Mouse (Mus musculus): ENCODE data around the gene Ifna7. TPM values are rescaled to one million over a fixed set of nuclear protein-coding genes. Genes with fewer than 3 reads are reported as not detected.

The Ifna7 gene
- not detected in 2 replicates for polyA plus RNA-seq (2012)

GRCm38 (mm10) chr4:88815928-88816327, at the start of gene Ifna7:
Ifna7 (plus strand) TSS chr4:88816228.

GRCm38 (mm10) chr4:88773534-88773933, 42.5 kb upstream of the Ifna7 start, which contains the start of gene Gm13290:
Gm13290 (plus strand) TSS chr4:88773834.

GRCm38 (mm10) chr4:88776622-88777021, 39.4 kb upstream of the Ifna7 start, which contains the start of gene Gm13289:
Gm13289 (plus strand) TSS chr4:88776922.

GRCm38 (mm10) chr4:88779550-88779949, 36.5 kb upstream of the Ifna7 start, which contains the start of gene Gm13272:
Gm13272 (plus strand) TSS chr4:88779850.

GRCm38 (mm10) chr4:88781831-88782230, 34.2 kb upstream of the Ifna7 start, which contains the start of gene Ifnz:
Ifnz (plus strand) TSS chr4:88782131.

GRCm38 (mm10) chr4:88785409-88785808, 30.6 kb upstream of the Ifna7 start, which contains the start of gene Gm13276:
Gm13276 (plus strand) TSS chr4:88785709.

GRCm38 (mm10) chr4:88788402-88788801, 27.6 kb upstream of the Ifna7 start, which contains the start of gene Gm13277:
Gm13277 (plus strand) TSS chr4:88788632.

GRCm38 (mm10) chr4:88791250-88791649, 24.8 kb upstream of the Ifna7 start, which contains the start of gene Gm13278:
Gm13278 (plus strand) TSS chr4:88791550.

GRCm38 (mm10) chr4:88793936-88794675, 21.9 kb upstream of the Ifna7 start, which contains the start of gene Gm13275:
Gm13275 (plus strand) TSS chr4:88794487.

GRCm38 (mm10) chr4:88797097-88797496, 18.9 kb upstream of the Ifna7 start, which contains the start of gene Gm13279:
Gm13279 (plus strand) TSS chr4:88797397.

GRCm38 (mm10) chr4:88799365-88799764, 16.7 kb upstream of the Ifna7 start, which contains the start of gene Gm13285:
Gm13285 (plus strand) TSS chr4:88799665.

GRCm38 (mm10) chr4:88802954-88803353, 13.1 kb upstream of the Ifna7 start, which contains the start of gene Gm13287:
Gm13287 (plus strand) TSS chr4:88803254.

GRCm38 (mm10) chr4:88805231-88805630, 10.8 kb upstream of the Ifna7 start, which contains the start of gene Gm13288:
Gm13288 (plus strand) TSS chr4:88805531.

GRCm38 (mm10) chr4:88819659-88820058, 3.6 kb downstream of the Ifna7 start, which contains the start of gene Ifna11:
Ifna11 (plus strand) TSS chr4:88819959.

GRCm38 (mm10) chr4:88827116-88827515, 11.1 kb downstream of the Ifna7 start, which contains the start of gene Ifna6:
Ifna6 (plus strand) TSS chr4:88827416.

GRCm38 (mm10) chr4:88835225-88835624, 19.2 kb downstream of the Ifna7 start, which contains the start of gene Ifna5:
Ifna5 (plus strand) TSS chr4:88835525.

GRCm38 (mm10) chr4:88841438-88841911, 25.4 kb downstream of the Ifna7 start, which contains the start of gene Ifna4:
Ifna4 (plus strand) TSS chr4:88841861.

GRCm38 (mm10) chr4:88849698-88850097, 33.7 kb downstream of the Ifna7 start, which contains the start of gene Ifna1:
Ifna1 (plus strand) TSS chr4:88850087.

Other genes starting within 250 kb of the Ifna7 start
- gene Ifna14, start 244.4 kb upstream of the Ifna7 start, polyA plus RNA-seq (2012), result not detected in 2 replicates
- gene Ifna9, start 223.8 kb upstream of the Ifna7 start, polyA plus RNA-seq (2012), result not detected in 2 replicates
- gene Ifna12, start 212.9 kb upstream of the Ifna7 start, polyA plus RNA-seq (2012), result not detected in 2 replicates
- gene C87499, start 181.8 kb upstream of the Ifna7 start, polyA plus RNA-seq (2012), result not detected in 2 replicates
- gene Ifna13, start 171.8 kb upstream of the Ifna7 start, polyA plus RNA-seq (2012), result not detected in 2 replicates
- gene Ifna16, start 139.3 kb upstream of the Ifna7 start, polyA plus RNA-seq (2012), result not detected in 2 replicates
- gene Ifna2, start 132.3 kb upstream of the Ifna7 start, polyA plus RNA-seq (2012), result not detected in 2 replicates
- not detected in 2 replicates for gene Ifnab, start 124.9 kb upstream of the Ifna7 start, polyA plus RNA-seq (2012)
- 1.2 and 1.3 TPM in 2 replicates for gene Gm26566, start 94.4 kb upstream of the Ifna7 start, polyA plus RNA-seq (2012)
- gene Klhl9, start 93.8 kb upstream of the Ifna7 start, polyA plus RNA-seq (2012), result 6.6 and 7.6 TPM in 2 replicates
- not detected in 2 replicates for gene Gm13271, start 61.4 kb upstream of the Ifna7 start, polyA plus RNA-seq (2012)
- gene Gm13283, start 56.1 kb upstream of the Ifna7 start, polyA plus RNA-seq (2012), result 0.12 and 0.13 TPM in 2 replicates
- not detected in 2 replicates for gene Gm13290, start 42.4 kb upstream of the Ifna7 start, polyA plus RNA-seq (2012)
- not detected in 2 replicates for gene Gm13289, start 39.3 kb upstream of the Ifna7 start, polyA plus RNA-seq (2012)
- gene Gm13272, start 36.4 kb upstream of the Ifna7 start, polyA plus RNA-seq (2012), result not detected in 2 replicates
- not detected in 2 replicates for gene Ifnz, start 34.1 kb upstream of the Ifna7 start, polyA plus RNA-seq (2012)
- not detected in 2 replicates for gene Gm13276, start 30.5 kb upstream of the Ifna7 start, polyA plus RNA-seq (2012)
- not detected in 2 replicates for gene Gm13277, start 27.6 kb upstream of the Ifna7 start, polyA plus RNA-seq (2012)
- not detected in 2 replicates for gene Gm13278, start 24.7 kb upstream of the Ifna7 start, polyA plus RNA-seq (2012)
- not detected in 2 replicates for gene Gm13275, start 21.7 kb upstream of the Ifna7 start, polyA plus RNA-seq (2012)
- not detected in 2 replicates for gene Gm13279, start 18.8 kb upstream of the Ifna7 start, polyA plus RNA-seq (2012)
- not detected in 2 replicates for gene Gm13285, start 16.6 kb upstream of the Ifna7 start, polyA plus RNA-seq (2012)
- not detected in 2 replicates for gene Gm13287, start 13.0 kb upstream of the Ifna7 start, polyA plus RNA-seq (2012)
- gene Gm13288, start 10.7 kb upstream of the Ifna7 start, polyA plus RNA-seq (2012), result 0.06 and 0.09 TPM in 2 replicates
- not detected in 2 replicates for gene Ifna11, start 3.7 kb downstream of the Ifna7 start, polyA plus RNA-seq (2012)
- not detected in 2 replicates for gene Ifna6, start 11.2 kb downstream of the Ifna7 start, polyA plus RNA-seq (2012)
- not detected in 2 replicates for gene Ifna5, start 19.3 kb downstream of the Ifna7 start, polyA plus RNA-seq (2012)
- not detected in 2 replicates for gene Ifna4, start 25.6 kb downstream of the Ifna7 start, polyA plus RNA-seq (2012)
- gene Ifna1, start 33.9 kb downstream of the Ifna7 start, polyA plus RNA-seq (2012), result not detected in 2 replicates
- not detected in 2 replicates for gene Ifne, start 64.0 kb downstream of the Ifna7 start, polyA plus RNA-seq (2012)

Data from megakaryocyte-erythroid progenitor cell, adult 5 weeks (primary cell).